Mouse (Mus musculus): Measurements from ENCODE around the gene Tle2. TPM values are rescaled to one million over a fixed set of nuclear protein-coding genes. Genes with fewer than 3 reads are reported as not detected.
A peak's percentile ranks its signal among the peaks of the same experiment; 100 is the strongest.

Tle2 gene
- polyA plus RNA-seq, 1 experiment from 2014 or later = 14.5 TPM

DNA sequence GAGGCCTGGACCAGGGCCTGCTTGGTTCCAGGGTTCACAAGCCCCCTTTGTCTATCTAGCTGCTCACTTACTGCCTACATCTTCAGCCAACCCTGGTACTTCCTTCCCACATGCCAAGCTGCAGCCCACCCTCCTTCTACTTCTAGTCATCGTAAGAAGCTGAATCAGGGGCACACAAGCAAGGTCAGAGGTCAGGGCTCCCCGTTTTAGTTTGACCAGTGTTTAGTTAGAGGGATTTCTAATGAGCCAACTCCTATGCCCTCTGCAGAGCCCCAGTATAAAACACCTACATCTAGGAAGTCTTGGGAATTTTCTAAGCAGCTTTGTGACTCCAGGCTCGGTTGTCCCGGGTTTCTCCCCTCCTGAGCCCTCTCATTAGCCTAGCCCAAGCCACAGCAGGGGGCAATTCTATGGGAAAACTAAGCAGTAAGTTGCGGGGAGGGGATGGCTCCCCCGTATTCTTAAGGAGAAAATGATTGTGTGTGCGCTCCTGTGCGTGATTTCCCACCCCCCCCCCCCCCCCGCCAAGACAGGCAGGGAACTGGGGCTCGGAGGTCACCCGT, 4.0 kb upstream of the Tle2 start:
- H3K4me3 ChIP-seq (replicated peaks) = peak overlapping the region; percentile 44
- H3K9me3 ChIP-seq = no peaks in the 10 kb centered on the region
- H3K4me2 ChIP-seq (replicated peaks) = peak overlapping the region; percentile 82
- 5% methylated on average over 11 of the region's 11 CpGs for WGBS
- H3K27ac ChIP-seq = peak overlapping the region; percentile 82
- H3K27me3 ChIP-seq (replicated peaks) = 0 out of 2 replicates have a peak, but pooled peaks cover 3% of the 10 kb centered on the region
- peaks cover 12% of the 10 kb centered on the region for H3K36me3 ChIP-seq
- peak overlapping the region; percentile 26; the same call in 1 of the 2 replicates for H3K9ac ChIP-seq
- peaks cover 61% of the 10 kb centered on the region for H3K4me1 ChIP-seq (replicated peaks)
- 0 out of 2 replicates have a peak, but pooled peaks have one; percentile 0 for ATAC-seq

DNA sequence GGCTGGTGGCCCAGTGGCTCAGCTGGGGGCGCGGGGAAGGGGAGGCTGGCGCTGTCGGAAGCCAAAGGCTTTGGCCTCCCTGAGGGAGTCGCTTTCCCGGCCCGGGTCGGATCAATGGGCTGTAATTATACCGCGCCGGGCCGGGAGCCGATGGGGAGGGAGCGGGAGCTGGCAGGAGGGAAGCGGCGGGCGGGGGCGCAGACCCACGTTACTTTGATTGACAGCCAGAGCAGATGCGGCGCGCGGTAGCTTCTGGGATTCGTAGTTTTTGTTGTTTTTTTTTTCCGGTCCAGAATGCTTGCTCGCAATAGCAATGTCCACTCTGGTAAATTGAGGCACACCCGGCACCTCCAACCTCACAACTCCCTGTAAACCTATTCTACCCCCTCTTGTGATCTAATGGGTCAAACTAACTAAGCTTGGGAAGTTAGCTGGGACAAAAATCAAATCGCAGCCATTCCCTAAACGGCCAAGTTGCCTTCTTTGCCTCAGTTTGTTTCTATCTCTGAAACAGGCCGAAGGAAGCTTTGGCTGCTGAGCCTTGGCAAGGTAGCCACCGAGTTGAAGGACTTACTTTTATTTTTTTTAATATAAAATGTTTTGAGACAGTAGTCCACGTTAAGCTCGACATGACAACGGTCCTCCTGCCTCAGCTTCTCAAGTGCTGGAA, 3.4 kb upstream of the Tle2 start:
- under 1% methylated on average over 34 of the region's 34 CpGs for WGBS
- peak overlapping the region; percentile 44 for H3K4me3 ChIP-seq (replicated peaks)
- peaks cover 5% of the 10 kb centered on the region; the same call in 1 of the 2 replicates for H3K36me3 ChIP-seq
- H3K9me3 ChIP-seq = no peaks in the 10 kb centered on the region
- H3K27me3 ChIP-seq (replicated peaks) = 0 out of 2 replicates have a peak, but pooled peaks cover 3% of the 10 kb centered on the region
- peak overlapping the region; percentile 26 for H3K9ac ChIP-seq
- H3K27ac ChIP-seq = peak overlapping the region; percentile 82
- peaks cover 64% of the 10 kb centered on the region for H3K4me1 ChIP-seq (replicated peaks)
- peak overlapping the region; percentile 82 for H3K4me2 ChIP-seq (replicated peaks)
- peak; percentile 61 for ATAC-seq

DNA sequence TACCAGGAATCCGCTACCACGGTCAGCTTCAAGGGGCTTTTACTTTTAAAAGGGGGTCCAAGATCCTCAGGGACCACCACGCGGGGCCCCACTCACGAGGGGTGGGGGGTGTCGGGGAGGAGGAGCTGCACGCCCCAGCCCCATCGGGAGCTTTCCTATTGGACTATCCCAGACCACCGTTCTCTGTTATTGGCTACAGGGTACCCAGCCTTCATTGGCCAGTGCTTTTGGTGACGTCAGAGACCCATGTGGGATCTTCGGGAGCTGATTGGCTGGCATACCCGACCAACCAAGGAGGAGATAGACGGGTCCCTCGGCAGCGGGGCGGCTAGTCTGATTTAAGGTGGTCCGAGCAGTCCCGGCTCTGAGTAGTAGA, 2.9 kb upstream of the Tle2 start:
- Histone ChIP-seq H3K9ac (peak overlapping the region; percentile 6; the same call in 1 of the 2 replicates), H3K4me1 (replicated peaks) (peaks cover 69% of the 10 kb centered on the region), H3K36me3 (no peaks in the 10 kb centered on the region), H3K27ac (peak overlapping the region; percentile 79), H3K27me3 (replicated peaks) (0 out of 2 replicates have a peak, but pooled peaks cover 3% of the 10 kb centered on the region), H3K4me3 (replicated peaks) (peak overlapping the region; percentile 44), H3K4me2 (replicated peaks) (peak overlapping the region; percentile 82), H3K9me3 (no peaks in the 10 kb centered on the region)
- ATAC-seq = peak; percentile 89
- under 1% methylated on average over 18 of the region's 18 CpGs for WGBS

DNA sequence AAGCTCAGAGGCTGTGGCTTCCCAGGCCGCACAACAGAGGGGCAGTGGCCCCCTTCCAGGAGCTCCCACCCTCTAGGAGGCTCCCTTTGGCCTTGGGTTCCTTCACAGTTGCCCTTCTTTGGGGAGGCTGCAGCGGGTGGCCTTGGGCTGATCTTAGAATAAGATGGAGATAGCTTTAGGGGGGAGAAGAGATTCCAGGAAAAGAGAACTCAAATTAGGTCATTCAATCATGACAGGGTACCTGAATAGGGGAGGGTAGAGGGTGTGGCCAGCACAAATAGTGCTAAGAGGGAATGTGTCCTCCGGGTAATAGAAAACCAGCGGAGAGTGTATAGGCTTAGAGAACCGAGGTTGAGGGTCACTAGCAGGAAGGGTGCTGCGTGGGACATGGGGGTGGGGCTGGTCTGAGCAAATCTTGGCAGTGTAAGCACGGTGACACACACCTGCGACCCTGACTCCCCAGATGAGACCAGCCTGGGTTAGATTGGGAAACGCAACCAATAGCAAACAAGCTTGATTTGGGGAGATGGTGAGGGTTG, 2.2 kb upstream of the Tle2 start:
- Histone ChIP-seq H3K9ac (no peak overlapping the region), H3K27ac (peak overlapping the region; percentile 72), H3K4me2 (replicated peaks) (peak overlapping the region; percentile 82), H3K27me3 (replicated peaks) (0 out of 2 replicates have a peak, but pooled peaks cover 3% of the 10 kb centered on the region), H3K9me3 (no peaks in the 10 kb centered on the region), H3K4me3 (replicated peaks) (peak overlapping the region; percentile 27), H3K36me3 (no peaks in the 10 kb centered on the region), H3K4me1 (replicated peaks) (peaks cover 69% of the 10 kb centered on the region)
- ATAC-seq = peak; percentile 3; the same call in 1 of the 2 replicates
- 5% methylated on average over 9 of the region's 9 CpGs for WGBS

DNA sequence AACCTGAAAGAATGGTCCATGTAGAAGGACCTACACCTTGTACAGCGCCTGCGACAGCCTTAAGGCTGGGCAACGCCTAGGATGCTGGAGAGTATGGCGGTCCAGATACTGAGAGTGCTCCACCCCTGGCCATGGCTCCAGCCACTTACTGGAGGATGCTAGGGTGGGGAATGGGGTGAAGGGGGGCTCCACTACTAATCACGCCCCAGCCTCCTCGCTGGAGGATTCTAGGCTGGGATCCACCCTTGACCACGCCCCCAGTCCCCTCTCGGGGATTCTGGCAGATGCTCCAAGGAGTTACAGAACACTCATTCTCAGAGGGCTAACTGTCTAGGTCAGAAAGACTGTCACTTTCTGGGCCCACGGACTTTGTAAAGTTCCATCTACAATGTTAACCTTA, 1.4 kb upstream of the Tle2 start:
- 18% methylated on average over 9 of the region's 9 CpGs for WGBS
- Histone ChIP-seq H3K9me3 (no peaks in the 10 kb centered on the region), H3K27ac (peak overlapping the region; percentile 44; the same call in 1 of the 2 replicates), H3K27me3 (replicated peaks) (0 out of 2 replicates have a peak, but pooled peaks cover 3% of the 10 kb centered on the region), H3K4me2 (replicated peaks) (peak overlapping the region; percentile 82), H3K4me1 (replicated peaks) (peaks cover 65% of the 10 kb centered on the region), H3K4me3 (replicated peaks) (no peak overlapping the region), H3K36me3 (no peaks in the 10 kb centered on the region), H3K9ac (no peak overlapping the region)
- no peak for ATAC-seq

DNA sequence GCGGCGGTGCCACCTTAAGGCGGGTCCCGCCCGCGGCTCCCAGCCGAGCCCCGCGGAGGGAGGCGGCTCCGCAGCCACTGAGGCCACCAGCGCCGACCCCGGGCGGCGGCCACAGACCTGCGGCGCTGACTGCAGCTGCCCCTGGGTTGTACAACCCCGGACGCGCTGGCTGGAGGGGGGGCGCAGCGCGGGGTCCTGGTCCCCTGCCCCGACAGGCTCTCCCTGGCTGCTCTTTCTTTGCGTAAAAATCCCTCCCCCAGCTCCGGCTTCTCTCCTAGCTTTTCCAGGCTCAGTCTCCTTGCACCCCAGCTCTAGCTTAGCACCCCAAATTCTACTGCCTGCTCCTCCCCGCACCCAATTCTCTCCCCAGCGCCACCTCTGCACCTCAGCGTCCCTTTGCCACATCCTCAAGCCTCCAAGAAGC, 859 bp downstream of the Tle2 start:
- Histone ChIP-seq H3K27me3 (replicated peaks) (0 out of 2 replicates have a peak, but pooled peaks cover 3% of the 10 kb centered on the region), H3K36me3 (no peaks in the 10 kb centered on the region), H3K27ac (0 out of 2 replicates have a peak overlapping the region, but pooled peaks have one; percentile 8), H3K4me2 (replicated peaks) (peak overlapping the region; percentile 92), H3K9me3 (no peaks in the 10 kb centered on the region), H3K4me3 (replicated peaks) (peak overlapping the region; percentile 60), H3K4me1 (replicated peaks) (peaks cover 46% of the 10 kb centered on the region), H3K9ac (peak overlapping the region; percentile 69)
- ATAC-seq = no peak
- 0% methylated on average over 30 of the region's 30 CpGs for WGBS

DNA sequence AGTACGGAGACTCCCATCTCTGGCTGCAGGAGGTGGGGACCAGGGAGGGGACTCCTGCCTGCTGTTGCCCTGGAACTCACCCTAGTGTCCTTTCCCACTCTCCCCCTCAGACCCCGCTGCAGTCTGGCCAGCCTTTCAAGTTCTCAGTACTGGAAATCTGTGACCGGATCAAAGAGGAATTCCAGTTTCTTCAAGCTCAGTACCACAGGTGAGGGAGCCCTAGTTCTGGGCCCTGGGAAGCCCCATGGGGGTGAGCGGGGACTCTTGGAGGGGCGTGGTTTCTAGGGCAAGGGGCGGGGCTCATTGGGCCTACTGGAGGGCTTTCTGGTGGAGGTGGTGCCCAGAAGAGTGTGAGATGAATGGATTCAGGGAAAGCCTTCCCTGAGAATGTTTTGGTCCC, 1.3 kb downstream of the Tle2 start:
- Histone ChIP-seq H3K4me1 (replicated peaks) (peaks cover 44% of the 10 kb centered on the region), H3K9ac (peak overlapping the region; percentile 69), H3K27ac (no peak overlapping the region), H3K27me3 (replicated peaks) (0 out of 2 replicates have a peak, but pooled peaks cover 3% of the 10 kb centered on the region), H3K36me3 (no peaks in the 10 kb centered on the region), H3K4me2 (replicated peaks) (peak overlapping the region; percentile 92), H3K9me3 (no peaks in the 10 kb centered on the region), H3K4me3 (replicated peaks) (peak overlapping the region; percentile 60)
- WGBS = 1% methylated on average over 6 of the region's 6 CpGs
- no peak for ATAC-seq

DNA sequence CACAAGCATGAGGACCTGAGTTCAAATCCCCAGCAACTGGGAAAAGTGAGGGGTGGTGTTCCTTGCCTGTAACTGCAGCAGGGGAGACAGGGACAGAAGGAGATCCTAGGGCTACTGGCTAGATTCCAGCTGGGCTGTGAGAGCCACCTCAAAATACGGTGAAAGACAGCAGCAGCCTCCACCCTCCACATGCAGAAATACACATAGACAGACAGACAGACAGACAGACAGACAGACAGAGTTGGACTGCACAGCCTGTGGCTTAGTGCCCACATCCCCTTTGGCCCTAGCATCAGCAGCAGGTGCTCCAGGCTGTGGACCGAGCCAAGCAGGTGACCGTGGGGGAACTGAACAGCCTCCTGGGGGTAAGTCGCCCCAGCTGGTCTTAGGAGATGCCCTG, 5.6 kb downstream of the Tle2 start:
- Histone ChIP-seq H3K9ac (no peak overlapping the region), H3K27ac (no peak overlapping the region)

DNA sequence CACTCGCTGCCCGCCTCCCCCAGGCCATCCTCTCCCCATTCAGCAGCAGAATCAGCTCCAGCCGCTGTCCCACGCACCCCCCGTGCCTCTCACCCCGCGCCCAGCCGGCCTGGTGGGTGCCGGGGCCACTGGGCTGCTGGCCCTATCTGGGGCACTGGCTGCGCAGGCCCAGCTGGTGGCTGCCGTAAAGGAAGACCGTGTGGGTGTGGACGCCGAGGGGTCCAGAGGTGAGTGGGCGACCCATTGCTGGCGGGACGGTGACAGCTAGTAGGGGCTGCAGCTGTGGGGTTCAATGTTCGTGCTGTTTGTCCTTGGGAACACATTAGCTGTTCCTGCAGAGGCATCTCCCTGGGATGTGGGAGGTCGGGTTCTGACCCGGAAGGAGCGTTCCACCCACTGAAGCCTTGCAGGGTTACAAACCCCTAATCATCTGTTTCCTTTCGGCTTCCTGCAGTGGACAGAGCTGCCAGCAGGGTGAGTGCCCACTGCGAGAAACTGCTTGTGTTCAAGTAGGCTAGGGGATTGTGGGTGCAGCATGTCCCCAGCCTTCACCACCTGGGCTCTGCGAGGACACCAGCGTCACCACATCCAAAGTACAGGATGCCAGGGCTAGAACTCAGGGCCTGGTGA, 6.2 kb downstream of the Tle2 start:
- Histone ChIP-seq H3K9ac (no peak overlapping the region), H3K4me3 (replicated peaks) (no peak overlapping the region), H3K27ac (no peak overlapping the region), H3K9me3 (no peaks in the 10 kb centered on the region), H3K4me1 (replicated peaks) (peaks cover 12% of the 10 kb centered on the region; the same call in 1 of the 2 replicates), H3K27me3 (replicated peaks) (0 out of 2 replicates have a peak, but pooled peaks cover 2% of the 10 kb centered on the region), H3K36me3 (no peaks in the 10 kb centered on the region), H3K4me2 (replicated peaks) (no peak overlapping the region)
- no peak for ATAC-seq
- 61% methylated on average over 25 of the region's 25 CpGs for WGBS

More for the DNA sequence above, 5.6 kb downstream of the Tle2 start:
- no peak overlapping the region for H3K4me2 ChIP-seq (replicated peaks)
- H3K4me1 ChIP-seq (replicated peaks) = peaks cover 16% of the 10 kb centered on the region; the same call in 1 of the 2 replicates
- 62% methylated on average over 4 of the region's 4 CpGs for WGBS
- H3K36me3 ChIP-seq = no peaks in the 10 kb centered on the region
- ATAC-seq = no peak
- H3K27me3 ChIP-seq (replicated peaks) = 0 out of 2 replicates have a peak, but pooled peaks cover 2% of the 10 kb centered on the region
- no peaks in the 10 kb centered on the region for H3K9me3 ChIP-seq
- H3K4me3 ChIP-seq (replicated peaks) = no peak overlapping the region

DNA sequence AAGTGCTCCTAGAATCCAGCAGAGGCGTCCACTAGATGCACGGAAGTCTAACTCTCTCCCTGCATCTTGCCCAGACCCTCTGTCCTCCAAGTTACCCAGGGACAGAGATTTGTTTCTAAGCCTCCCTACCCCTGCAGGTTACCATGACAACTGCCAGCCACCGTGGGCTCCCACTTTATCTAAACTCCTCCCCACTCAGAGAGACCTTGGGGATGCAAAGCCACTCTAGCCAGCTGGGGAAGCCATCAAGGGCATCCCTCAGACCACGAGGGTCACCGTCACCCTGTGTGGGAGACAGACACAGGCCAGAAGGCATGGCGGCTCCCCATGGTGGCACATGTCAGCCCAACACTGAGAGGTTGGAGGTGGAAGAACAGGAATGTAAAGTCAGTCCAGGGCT, 9.0 kb downstream of the Tle2 start:
- WGBS = 58% methylated on average over 6 of the region's 6 CpGs
- ATAC-seq = no peak
- H3K27me3 ChIP-seq (replicated peaks) = 0 out of 2 replicates have a peak, but pooled peaks cover 2% of the 10 kb centered on the region
- H3K9ac ChIP-seq = no peak overlapping the region
- H3K9me3 ChIP-seq = no peaks in the 10 kb centered on the region
- no peak overlapping the region for H3K4me2 ChIP-seq (replicated peaks)
- peaks cover 2% of the 10 kb centered on the region; the same call in 1 of the 2 replicates for H3K36me3 ChIP-seq
- 0 out of 2 replicates have a peak, but pooled peaks cover 3% of the 10 kb centered on the region for H3K4me1 ChIP-seq (replicated peaks)
- H3K27ac ChIP-seq = no peak overlapping the region
- H3K4me3 ChIP-seq (replicated peaks) = no peak overlapping the region

DNA sequence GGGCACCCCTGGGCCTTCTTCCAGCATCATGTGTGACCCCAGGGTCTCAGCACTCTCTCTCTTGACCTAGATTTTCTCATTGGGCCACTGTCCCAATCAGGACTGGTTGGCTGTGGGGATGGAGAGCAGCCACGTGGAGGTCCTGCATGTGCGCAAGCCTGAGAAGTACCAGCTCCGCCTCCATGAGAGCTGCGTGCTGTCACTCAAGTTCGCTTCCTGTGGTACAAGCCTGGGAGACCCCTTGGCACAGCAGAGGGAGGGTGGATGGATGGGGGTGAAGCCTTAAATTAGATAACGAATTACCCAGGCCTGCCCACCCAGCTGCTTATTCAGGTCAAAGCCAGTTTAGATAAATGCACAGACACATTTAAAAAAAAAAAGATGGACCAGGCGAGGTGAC, 14.4 kb downstream of the Tle2 start:
- Histone ChIP-seq H3K4me2 (replicated peaks) (no peak overlapping the region), H3K4me3 (replicated peaks) (no peak overlapping the region), H3K9ac (no peak overlapping the region), H3K27ac (no peak overlapping the region), H3K9me3 (no peaks in the 10 kb centered on the region), H3K27me3 (replicated peaks) (no peaks in the 10 kb centered on the region), H3K4me1 (replicated peaks) (no peaks in the 10 kb centered on the region), H3K36me3 (peaks cover 2% of the 10 kb centered on the region; the same call in 1 of the 2 replicates)
- no peak for ATAC-seq
- 72% methylated on average over 7 of the region's 7 CpGs for WGBS

DNA sequence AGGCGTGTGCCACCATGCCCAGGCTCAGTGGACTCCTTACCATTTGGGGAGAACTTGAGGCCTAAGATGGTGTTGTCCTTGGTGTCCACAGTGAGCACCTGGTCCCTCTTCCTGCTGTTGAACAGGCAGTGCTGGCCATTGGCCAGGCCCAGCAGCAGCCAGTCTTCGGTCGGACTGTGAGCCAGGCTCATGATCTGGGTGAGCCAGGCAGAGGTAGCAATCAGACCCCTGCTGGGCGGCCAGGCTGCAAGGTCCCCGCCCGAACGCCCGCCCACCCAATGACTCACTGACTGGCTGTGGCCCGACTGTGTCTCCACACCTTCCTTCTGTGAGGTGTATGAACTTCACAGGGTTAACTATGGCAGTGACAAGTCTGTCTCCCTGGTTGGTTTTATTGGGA, 17.5 kb downstream of the Tle2 start:
- H3K27me3 ChIP-seq (replicated peaks) = no peaks in the 10 kb centered on the region
- ATAC-seq = no peak
- 57% methylated on average over 9 of the region's 9 CpGs for WGBS
- no peaks in the 10 kb centered on the region for H3K9me3 ChIP-seq
- H3K36me3 ChIP-seq = no peaks in the 10 kb centered on the region
- H3K27ac ChIP-seq = no peak overlapping the region
- no peak overlapping the region for H3K9ac ChIP-seq
- no peak overlapping the region for H3K4me2 ChIP-seq (replicated peaks)
- H3K4me3 ChIP-seq (replicated peaks) = no peak overlapping the region
- H3K4me1 ChIP-seq (replicated peaks) = peaks cover 18% of the 10 kb centered on the region
